Mouse (Mus musculus): ENCODE results near the gene Hic1. TPM values are rescaled to one million over a fixed set of nuclear protein-coding genes. Genes with fewer than 3 reads are reported as not detected.

Hic1 gene
- polyA plus RNA-seq, 1 experiment from 2014 or later: 1.3 TPM

DNA sequence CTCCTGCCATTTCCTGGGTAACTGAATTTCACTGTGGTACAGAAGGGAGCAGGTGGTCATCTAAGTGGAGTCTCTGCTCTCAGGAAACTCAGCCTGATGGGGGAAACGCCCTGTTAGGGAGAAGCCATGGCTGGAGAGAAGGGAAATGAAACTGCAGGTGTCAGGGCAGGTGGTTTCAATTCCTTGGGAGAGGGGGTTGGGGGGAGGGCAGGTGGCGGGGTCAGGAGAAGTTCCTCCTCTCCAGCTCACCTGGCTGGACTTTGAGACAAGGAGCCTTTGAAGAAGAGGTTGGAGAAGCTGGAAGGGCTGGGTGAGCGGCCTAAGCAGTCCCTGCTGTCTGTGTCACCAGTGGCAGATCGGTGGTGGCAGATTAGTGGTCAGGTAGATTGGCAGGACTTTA, 37.0 kb upstream of the Hic1 start:
- H3K9me3 ChIP-seq (replicated peaks; ENCODE audit: control insufficient read depth, low read length): no peaks in the 10 kb centered on the region
- 84% methylated on average over 4 of the region's 4 CpGs for WGBS
- H3K27ac ChIP-seq (ENCODE audit: low read depth, low read length): no peak overlapping the region
- DNase-seq (ENCODE audit: low spot score) (no peak), ATAC-seq (no peak)
- no peak overlapping the region for H3K4me3 ChIP-seq (ENCODE audit: low read depth, low read length)
- H3K9ac ChIP-seq (ENCODE audit: low read length): no peak overlapping the region
- H3K4me2 ChIP-seq (ENCODE audit: low read length): no peak overlapping the region
- no peaks in the 10 kb centered on the region for H3K27me3 ChIP-seq (replicated peaks; ENCODE audit: control insufficient read depth, insufficient read depth, low read length)
- no peaks in the 10 kb centered on the region for H3K36me3 ChIP-seq (ENCODE audit: control insufficient read depth, insufficient read depth, low read length)
- no peaks in the 10 kb centered on the region for H3K4me1 ChIP-seq (ENCODE audit: control insufficient read depth, insufficient read depth, low read length)

GRCm38 (mm10) chr11:75204472-75204871, 35.2 kb upstream of the Hic1 start:
- H3K4me2 ChIP-seq (ENCODE audit: low read length): no peak overlapping the region
- 24% methylated on average over 9 of the region's 9 CpGs for WGBS
- no peak overlapping the region for H3K4me3 ChIP-seq (ENCODE audit: low read depth, low read length)
- H3K9me3 ChIP-seq (replicated peaks; ENCODE audit: control insufficient read depth, low read length): no peaks in the 10 kb centered on the region
- DNase-seq (ENCODE audit: low spot score) (no peak), ATAC-seq (no peak)
- H3K4me1 ChIP-seq (ENCODE audit: control insufficient read depth, insufficient read depth, low read length): no peaks in the 10 kb centered on the region
- no peaks in the 10 kb centered on the region for H3K36me3 ChIP-seq (ENCODE audit: control insufficient read depth, insufficient read depth, low read length)
- no peak overlapping the region for H3K9ac ChIP-seq (ENCODE audit: low read length)
- no peak overlapping the region for H3K27ac ChIP-seq (ENCODE audit: low read depth, low read length)
- H3K27me3 ChIP-seq (replicated peaks; ENCODE audit: control insufficient read depth, insufficient read depth, low read length): no peaks in the 10 kb centered on the region

DNA sequence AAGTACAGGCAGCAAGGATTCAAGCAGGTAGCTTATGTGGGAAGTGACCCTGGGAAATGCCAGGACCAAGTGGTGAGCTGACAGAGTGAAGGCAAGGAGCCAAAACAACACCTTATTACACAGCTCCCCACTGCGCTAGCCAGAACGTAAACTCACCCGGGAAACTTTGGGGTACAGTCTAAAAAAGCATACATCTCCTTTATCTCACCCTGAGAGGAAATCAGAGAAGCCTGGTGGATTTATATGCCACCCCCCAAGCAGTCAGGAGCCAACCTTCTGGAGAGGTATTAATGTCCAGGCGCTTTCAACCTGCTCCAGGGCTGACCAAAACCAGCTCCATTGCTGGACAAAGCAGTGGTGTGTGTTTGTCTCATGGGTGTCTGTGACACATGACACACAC, 34.6 kb upstream of the Hic1 start:
- WGBS: 90% methylated on average over 4 of the region's 4 CpGs
- no peaks in the 10 kb centered on the region for H3K4me1 ChIP-seq (ENCODE audit: control insufficient read depth, insufficient read depth, low read length)
- no peaks in the 10 kb centered on the region for H3K9me3 ChIP-seq (replicated peaks; ENCODE audit: control insufficient read depth, low read length)
- ATAC-seq: no peak
- no peak for DNase-seq (ENCODE audit: low spot score)
- H3K9ac ChIP-seq (ENCODE audit: low read length): no peak overlapping the region
- H3K4me3 ChIP-seq (ENCODE audit: low read depth, low read length): no peak overlapping the region
- H3K27me3 ChIP-seq (replicated peaks; ENCODE audit: control insufficient read depth, insufficient read depth, low read length): no peaks in the 10 kb centered on the region
- H3K4me2 ChIP-seq (ENCODE audit: low read length): no peak overlapping the region
- no peak overlapping the region for H3K27ac ChIP-seq (ENCODE audit: low read depth, low read length)
- H3K36me3 ChIP-seq (ENCODE audit: control insufficient read depth, insufficient read depth, low read length): no peaks in the 10 kb centered on the region

- no peaks in the 10 kb centered on the region for H3K36me3 ChIP-seq (ENCODE audit: control insufficient read depth, insufficient read depth, low read length)
- no peak overlapping the region for H3K4me3 ChIP-seq (ENCODE audit: low read depth, low read length)
- no peaks in the 10 kb centered on the region for H3K4me1 ChIP-seq (ENCODE audit: control insufficient read depth, insufficient read depth, low read length)
- H3K27me3 ChIP-seq (replicated peaks; ENCODE audit: control insufficient read depth, insufficient read depth, low read length): peaks cover 5% of the 10 kb centered on the region
- no peak for DNase-seq (ENCODE audit: low spot score)
- no peak overlapping the region for H3K27ac ChIP-seq (ENCODE audit: low read depth, low read length)
- H3K9me3 ChIP-seq (replicated peaks; ENCODE audit: control insufficient read depth, low read length): no peaks in the 10 kb centered on the region
- H3K4me2 ChIP-seq (ENCODE audit: low read length): no peak overlapping the region
- no peak overlapping the region for H3K9ac ChIP-seq (ENCODE audit: low read length)
- ATAC-seq: no peak
- WGBS: 81% methylated on average over 8 of the region's 8 CpGs
These were observed 32.4 kb upstream of the Hic1 start for GRCm38 (mm10) chr11:75201721-75202120.

GRCm38 (mm10) chr11:75200935-75201334, 31.6 kb upstream of the Hic1 start:
- Histone ChIP-seq H3K9ac (ENCODE audit: low read length) (no peak overlapping the region), H3K36me3 (ENCODE audit: control insufficient read depth, insufficient read depth, low read length) (no peaks in the 10 kb centered on the region), H3K27me3 (replicated peaks; ENCODE audit: control insufficient read depth, insufficient read depth, low read length) (peaks cover 13% of the 10 kb centered on the region), H3K9me3 (replicated peaks; ENCODE audit: control insufficient read depth, low read length) (no peaks in the 10 kb centered on the region), H3K27ac (ENCODE audit: low read depth, low read length) (no peak overlapping the region), H3K4me3 (ENCODE audit: low read depth, low read length) (no peak overlapping the region), H3K4me1 (ENCODE audit: control insufficient read depth, insufficient read depth, low read length) (no peaks in the 10 kb centered on the region), H3K4me2 (ENCODE audit: low read length) (no peak overlapping the region)
- no peak for DNase-seq (ENCODE audit: low spot score)
- 92% methylated on average over 12 of the region's 12 CpGs for WGBS
- no peak for ATAC-seq

- Histone ChIP-seq H3K4me2 (ENCODE audit: low read length) (no peak overlapping the region), H3K27me3 (replicated peaks; ENCODE audit: control insufficient read depth, insufficient read depth, low read length) (peaks cover 23% of the 10 kb centered on the region), H3K9me3 (replicated peaks; ENCODE audit: control insufficient read depth, low read length) (no peaks in the 10 kb centered on the region), H3K36me3 (ENCODE audit: control insufficient read depth, insufficient read depth, low read length) (no peaks in the 10 kb centered on the region), H3K27ac (ENCODE audit: low read depth, low read length) (no peak overlapping the region), H3K4me3 (ENCODE audit: low read depth, low read length) (no peak overlapping the region), H3K9ac (ENCODE audit: low read length) (no peak overlapping the region), H3K4me1 (ENCODE audit: control insufficient read depth, insufficient read depth, low read length) (peaks cover 3% of the 10 kb centered on the region)
- 89% methylated on average over 5 of the region's 5 CpGs for whole genome bisulfite sequencing
- DNase-seq (ENCODE audit: low spot score): no peak
- no peak for ATAC-seq
These were observed 30.6 kb upstream of the Hic1 start for GRCm38 (mm10) chr11:75199951-75200350.

DNA sequence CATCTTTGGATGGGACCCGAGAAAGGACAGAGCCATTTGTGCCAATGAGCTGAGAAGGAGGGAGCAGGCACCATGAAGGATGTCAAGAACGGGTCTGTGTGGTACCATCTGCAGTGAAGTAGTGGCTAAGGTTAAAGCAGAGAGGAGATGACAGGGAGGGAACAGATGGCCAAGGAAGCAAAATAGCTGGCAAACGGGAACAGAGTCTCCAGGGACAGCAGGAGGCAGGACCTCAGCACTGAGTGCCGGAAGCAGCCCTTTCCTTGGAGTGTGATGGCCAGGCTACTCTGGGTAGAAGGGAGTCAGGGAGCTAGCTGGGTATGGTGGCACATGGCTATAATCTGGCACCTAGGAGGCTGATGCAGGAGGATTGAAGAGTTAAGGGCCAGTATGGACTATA, 29.5 kb upstream of the Hic1 start:
- no peak for DNase-seq (ENCODE audit: low spot score)
- H3K9ac ChIP-seq (ENCODE audit: low read length): no peak overlapping the region
- H3K4me3 ChIP-seq (ENCODE audit: low read depth, low read length): no peak overlapping the region

DNA sequence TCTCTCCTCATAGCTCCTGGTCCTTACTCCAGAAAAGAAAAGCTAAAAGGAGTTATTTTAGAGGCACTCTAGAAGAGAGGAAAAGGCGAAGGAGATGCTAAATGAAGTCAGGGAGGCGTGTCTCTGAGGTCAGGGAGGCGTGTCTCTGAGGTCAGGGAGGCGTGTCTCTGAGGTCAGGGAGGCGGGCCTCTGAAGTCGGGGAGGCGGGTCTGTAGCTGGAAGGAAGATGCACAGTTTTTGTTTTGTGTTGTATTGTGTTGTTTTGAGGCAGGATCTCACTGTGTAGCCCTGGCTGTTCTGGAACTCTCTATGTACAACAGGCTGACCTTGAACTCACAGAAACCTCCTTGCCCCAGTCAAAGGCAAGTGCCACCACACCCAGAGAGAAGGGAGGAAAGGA, 28.6 kb upstream of the Hic1 start:
- no peak overlapping the region for H3K9ac ChIP-seq (ENCODE audit: low read length)
- no peak for ATAC-seq
- H3K36me3 ChIP-seq (ENCODE audit: control insufficient read depth, insufficient read depth, low read length): no peaks in the 10 kb centered on the region
- H3K27me3 ChIP-seq (replicated peaks; ENCODE audit: control insufficient read depth, insufficient read depth, low read length): peaks cover 42% of the 10 kb centered on the region
- H3K27ac ChIP-seq (ENCODE audit: low read depth, low read length): no peak overlapping the region
- no peaks in the 10 kb centered on the region for H3K9me3 ChIP-seq (replicated peaks; ENCODE audit: control insufficient read depth, low read length)
- H3K4me3 ChIP-seq (ENCODE audit: low read depth, low read length): no peak overlapping the region
- no peak for DNase-seq (ENCODE audit: low spot score)
- no peak overlapping the region for H3K4me2 ChIP-seq (ENCODE audit: low read length)
- 40% methylated on average over 7 of the region's 7 CpGs for WGBS
- peaks cover 14% of the 10 kb centered on the region for H3K4me1 ChIP-seq (ENCODE audit: control insufficient read depth, insufficient read depth, low read length)

More for the DNA sequence above, 29.5 kb upstream of the Hic1 start:
- Histone ChIP-seq H3K9me3 (replicated peaks; ENCODE audit: control insufficient read depth, low read length) (no peaks in the 10 kb centered on the region), H3K27me3 (replicated peaks; ENCODE audit: control insufficient read depth, insufficient read depth, low read length) (peaks cover 34% of the 10 kb centered on the region), H3K4me1 (ENCODE audit: control insufficient read depth, insufficient read depth, low read length) (peaks cover 9% of the 10 kb centered on the region), H3K4me2 (ENCODE audit: low read length) (no peak overlapping the region), H3K36me3 (ENCODE audit: control insufficient read depth, insufficient read depth, low read length) (no peaks in the 10 kb centered on the region), H3K27ac (ENCODE audit: low read depth, low read length) (no peak overlapping the region)
- WGBS: 71% methylated on average over 4 of the region's 4 CpGs
- no peak for ATAC-seq

DNA sequence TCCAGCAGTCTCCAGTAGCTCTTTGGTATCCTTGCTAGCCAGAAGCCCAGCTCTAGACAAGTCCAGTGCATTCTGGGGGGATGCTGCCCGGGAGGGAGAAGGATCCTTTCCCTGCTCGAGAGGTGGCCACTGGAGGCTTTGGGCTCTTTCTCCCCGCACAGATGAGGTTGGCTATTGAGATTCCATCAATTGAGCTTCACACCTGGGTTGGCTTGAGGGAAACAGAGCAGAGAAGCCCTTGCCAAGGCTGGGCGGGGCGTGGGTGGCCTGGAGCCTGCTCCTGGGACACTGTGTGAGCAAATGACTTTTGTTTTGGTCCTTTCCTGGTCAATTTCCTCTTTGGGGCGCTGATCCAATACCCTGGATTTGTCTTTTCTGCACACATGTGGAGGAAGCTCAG, 26.8 kb upstream of the Hic1 start:
- 38% methylated on average over 6 of the region's 6 CpGs for WGBS
- Histone ChIP-seq H3K4me2 (ENCODE audit: low read length) (no peak overlapping the region), H3K4me3 (ENCODE audit: low read depth, low read length) (no peak overlapping the region), H3K9me3 (replicated peaks; ENCODE audit: control insufficient read depth, low read length) (no peaks in the 10 kb centered on the region), H3K9ac (ENCODE audit: low read length) (no peak overlapping the region), H3K27me3 (replicated peaks; ENCODE audit: control insufficient read depth, insufficient read depth, low read length) (peaks cover 59% of the 10 kb centered on the region), H3K27ac (ENCODE audit: low read depth, low read length) (no peak overlapping the region), H3K4me1 (ENCODE audit: control insufficient read depth, insufficient read depth, low read length) (peaks cover 19% of the 10 kb centered on the region), H3K36me3 (ENCODE audit: control insufficient read depth, insufficient read depth, low read length) (no peaks in the 10 kb centered on the region)
- no peak for DNase-seq (ENCODE audit: low spot score)
- ATAC-seq: no peak
